Mouse (Mus musculus) heart, embryonic 11.5 days (tissue): ENCODE data around the gene Prickle4. TPM values are rescaled to one million over a fixed set of nuclear protein-coding genes. Genes with fewer than 3 reads are reported as not detected.

Source experiments
- ATAC-seq: fragments of 200-750 bp; cut with Nextera tagmentation; replicated peaks from 2 replicates; pipeline ENCODE4 v1.8.0; 2017; ENCODE audit warnings: moderate library complexity; ENCODE audit not compliant: insufficient number of reproducible peaks, low FRiP score, low TSS enrichment
- H3K27ac ChIP-seq: fragments of 300-500 bp; sonication (generic); 2 replicates; pipeline ENCODE4 v1.5.1; 2014; ENCODE audit warnings: mild to moderate bottlenecking, low read depth, low read length
- H3K27me3 ChIP-seq: fragments of 300-500 bp; sonication (generic); 2 replicates; pipeline ENCODE4 v1.6.1; 2014; ENCODE audit warnings: mild to moderate bottlenecking, low read length, mixed read lengths; ENCODE audit not compliant: control insufficient read depth, insufficient read depth
- H3K36me3 ChIP-seq: fragments of 300-500 bp; sonication (generic); 2 replicates; pipeline ENCODE4 v1.6.1; 2014; ENCODE audit warnings: mild to moderate bottlenecking, low read length, moderate library complexity, mixed read lengths; ENCODE audit not compliant: control insufficient read depth, insufficient read depth
- H3K4me1 ChIP-seq: fragments of 300-500 bp; sonication (generic); 2 replicates; pipeline ENCODE4 v1.6.1; 2014; ENCODE audit warnings: low read length; ENCODE audit not compliant: control insufficient read depth, insufficient read depth
- H3K4me2 ChIP-seq: fragments of 300-500 bp; sonication (generic); 2 replicates; pipeline ENCODE4 v1.6.1; 2014; ENCODE audit warnings: mild to moderate bottlenecking, moderate library complexity
- H3K4me3 ChIP-seq: fragments of 300-500 bp; sonication (generic); 2 replicates; pipeline ENCODE4 v1.5.1; 2014; ENCODE audit warnings: low read depth, low read length
- H3K9ac ChIP-seq: fragments of 300-500 bp; sonication (generic); 2 replicates; pipeline ENCODE4 v1.6.1; 2014; ENCODE audit warnings: mild to moderate bottlenecking, low read depth, low read length, moderate library complexity
- H3K9me3 ChIP-seq: fragments of 300-500 bp; sonication (generic); replicated peaks from 2 replicates; pipeline ENCODE4 v1.6.1; 2016; ENCODE audit warnings: low read length; ENCODE audit not compliant: control insufficient read depth
- WGBS: fragments of 180-500 bp; shearing (Covaris S2); extraction: QIAGEN DNeasy Blood & Tissue Kit; methylation state at CpG from one replicate; pipeline ENCODE4 v1.1.7; 2014; ENCODE audit not compliant: insufficient replicate concordance; 5-methylcytosine and 5-hydroxymethylcytosine counted together
- polyA plus RNA-seq: library from polyadenylated mRNA; unstranded; fragments of >200 nt; fragmentation: Nextera tagmentation; extraction: Ambion mirVana; gene quantifications from 2 replicates; pipeline ENCODE4 v1.2.1, GENCODE M21; 2014

Prickle4 gene
- polyA plus RNA-seq, 1 experiment from 2014 or later, result 0.39 TPM

DNA sequence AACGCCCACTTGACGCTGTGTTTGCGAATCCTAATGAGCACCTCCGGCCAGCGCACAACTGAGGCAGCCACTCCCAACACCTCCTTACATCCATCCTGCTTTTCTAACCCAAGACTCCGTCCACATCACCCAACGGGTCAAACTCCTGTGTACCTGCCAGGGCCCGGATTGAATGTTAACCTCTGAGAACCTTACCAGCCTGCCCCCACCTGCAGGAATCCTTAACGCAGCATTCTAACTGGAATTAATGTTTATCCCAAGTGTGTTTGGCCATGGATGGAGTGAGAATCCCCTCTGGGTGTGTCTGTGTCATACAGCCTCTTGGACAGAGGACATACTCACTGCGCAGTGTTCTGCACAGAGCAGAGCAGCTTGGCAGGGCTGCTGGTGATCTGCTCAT lies 3.6 kb upstream of the Prickle4 start:
- Histone ChIP-seq H3K4me2 (no peak overlapping the region), H3K36me3 (no peaks in the 10 kb centered on the region), H3K27ac (no peak overlapping the region), H3K9me3 (no peaks in the 10 kb centered on the region), H3K4me3 (no peak overlapping the region), H3K4me1 (peaks cover 18% of the 10 kb centered on the region), H3K27me3 (peaks cover 20% of the 10 kb centered on the region), H3K9ac (no peak overlapping the region)
- 84% methylated on average over 10 of the region's 10 CpGs for WGBS
- no peak for ATAC-seq

- ATAC-seq, result no peak; the same call in 1 of the 2 replicates
- no peak overlapping the region for H3K27ac ChIP-seq
These were observed 788 bp upstream of the Prickle4 start for GRCm38 (mm10) chr17:47695337-47695710.

DNA sequence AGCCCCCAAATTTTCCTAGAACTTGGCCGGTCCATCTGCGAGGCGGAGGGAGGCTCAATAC lies 264 bp downstream of the Prickle4 start, which contains the start of gene Gm21981:
TSS of gene Gm21981 (minus strand) at position 14 of the 61 bp plus-strand sequence.
- 0% methylated on average over 3 of the region's 3 CpGs for WGBS
- ATAC-seq, result no peak
- peaks cover 15% of the 10 kb centered on the region for H3K27me3 ChIP-seq
- H3K4me2 ChIP-seq, result peak within 1 kb of the TSS; percentile 83
- peak within 1 kb of the TSS; percentile 42; the same call in 1 of the 2 replicates for H3K27ac ChIP-seq
- H3K36me3 ChIP-seq, result no peaks in the 10 kb centered on the region
- peaks cover 10% of the 10 kb centered on the region; the same call in 1 of the 2 replicates for H3K4me1 ChIP-seq
- H3K9ac ChIP-seq, result peak within 1 kb of the TSS; percentile 87
- peak within 1 kb of the TSS; percentile 83 for H3K4me3 ChIP-seq
- H3K9me3 ChIP-seq, result no peaks in the 10 kb centered on the region

More at GRCm38 (mm10) chr17:47695337-47695710, 788 bp upstream of the Prickle4 start:
- Histone ChIP-seq H3K4me3 (peak overlapping the region; percentile 83), H3K4me1 (peaks cover 10% of the 10 kb centered on the region; the same call in 1 of the 2 replicates), H3K36me3 (no peaks in the 10 kb centered on the region), H3K9ac (peak overlapping the region; percentile 87), H3K27me3 (peaks cover 11% of the 10 kb centered on the region), H3K4me2 (peak overlapping the region; percentile 83), H3K9me3 (no peaks in the 10 kb centered on the region)
- WGBS, result under 1% methylated on average over 20 of the region's 23 CpGs

GRCm38 (mm10) chr17:47693671-47694441 lies 680 bp downstream of the Prickle4 start:
- no peaks in the 10 kb centered on the region for H3K36me3 ChIP-seq
- peak overlapping the region; percentile 83 for H3K4me3 ChIP-seq
- H3K27ac ChIP-seq, result no peak overlapping the region
- no peaks in the 10 kb centered on the region for H3K9me3 ChIP-seq
- peaks cover 12% of the 10 kb centered on the region; the same call in 1 of the 2 replicates for H3K4me1 ChIP-seq
- peaks cover 15% of the 10 kb centered on the region for H3K27me3 ChIP-seq
- peak; percentile 12; the same call in 1 of the 2 replicates for ATAC-seq
- H3K9ac ChIP-seq, result peak overlapping the region; percentile 87
- H3K4me2 ChIP-seq, result peak overlapping the region; percentile 83
- 35% methylated on average over 13 of the region's 13 CpGs for WGBS

- no peak for ATAC-seq
- H3K27me3 ChIP-seq, result peaks cover 15% of the 10 kb centered on the region
- WGBS, result 86% methylated on average over 3 of the region's 3 CpGs
These were observed 2.9 kb downstream of the Prickle4 start for GRCm38 (mm10) chr17:47691650-47692049.

GRCm38 (mm10) chr17:47689894-47690293 lies 4.6 kb downstream of the Prickle4 start:
- WGBS, result 76% methylated on average over 7 of the region's 8 CpGs
- Histone ChIP-seq H3K4me1 (peaks cover 15% of the 10 kb centered on the region), H3K4me3 (peak overlapping the region; percentile 15; the same call in 1 of the 2 replicates), H3K27ac (no peak overlapping the region), H3K4me2 (peak overlapping the region; percentile 100), H3K9me3 (no peaks in the 10 kb centered on the region), H3K36me3 (no peaks in the 10 kb centered on the region), H3K27me3 (peaks cover 10% of the 10 kb centered on the region), H3K9ac (no peak overlapping the region)
- no peak for ATAC-seq

More at GRCm38 (mm10) chr17:47691650-47692049, 2.9 kb downstream of the Prickle4 start:
- Histone ChIP-seq H3K4me3 (no peak overlapping the region), H3K4me2 (no peak overlapping the region), H3K9me3 (no peaks in the 10 kb centered on the region), H3K36me3 (no peaks in the 10 kb centered on the region), H3K27ac (no peak overlapping the region), H3K9ac (no peak overlapping the region), H3K4me1 (peaks cover 18% of the 10 kb centered on the region)

DNA sequence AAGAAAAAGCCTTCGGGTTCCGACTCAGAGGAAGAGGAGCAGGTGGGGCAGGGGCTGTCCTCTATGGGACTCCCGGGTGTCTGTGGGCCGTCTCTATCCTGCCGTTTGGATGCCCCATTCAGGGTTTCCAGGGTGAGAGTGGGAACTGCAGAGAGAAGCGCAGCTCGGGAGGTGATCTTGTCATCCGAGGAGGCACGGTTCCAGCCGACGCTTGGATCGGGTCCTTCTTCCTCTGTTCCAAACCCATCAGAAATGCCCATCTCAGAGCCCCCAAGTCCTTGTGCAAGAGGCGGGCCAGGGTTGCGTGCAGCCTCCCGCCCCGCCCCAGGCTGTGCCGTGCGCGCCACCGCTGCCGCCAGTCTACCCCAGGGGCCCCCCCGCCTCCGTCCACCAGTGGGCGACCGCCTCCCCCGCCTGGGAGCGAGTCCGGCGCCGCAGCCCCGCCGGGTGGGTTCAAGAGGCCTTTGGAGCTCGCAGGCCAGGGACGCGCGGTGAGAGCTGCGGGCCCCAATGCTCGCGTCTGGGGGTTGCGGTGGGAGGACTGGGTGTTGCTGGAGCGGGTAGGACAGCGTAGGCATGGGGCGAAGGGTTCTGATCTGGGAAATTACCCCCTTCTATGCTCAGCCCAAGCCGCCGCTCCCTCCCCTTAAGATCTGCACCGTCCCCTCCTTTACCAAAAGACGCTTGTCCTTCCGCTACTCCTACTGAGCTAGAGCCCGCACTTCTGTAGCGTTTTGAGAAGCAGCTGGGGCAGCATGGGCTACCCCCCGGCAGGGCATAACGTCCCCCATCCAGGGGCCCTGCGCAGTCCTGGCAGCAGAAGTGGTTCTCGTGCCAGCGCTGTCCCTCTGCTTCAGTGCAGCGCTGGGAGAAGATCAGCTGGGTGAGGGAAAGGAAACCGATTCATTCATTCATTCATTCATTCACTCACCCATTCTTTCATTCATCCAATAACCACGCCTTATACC lies 5.6 kb downstream of the Prickle4 start, which contains the start of gene Frs3:
TSS of gene Frs3 (plus strand) at position 423 of the 968 bp plus-strand sequence.
- WGBS, result 1% methylated on average over 57 of the region's 58 CpGs
- Histone ChIP-seq H3K9me3 (no peaks in the 10 kb centered on the region), H3K27me3 (peaks cover 10% of the 10 kb centered on the region), H3K4me3 (peak within 1 kb of the TSS; percentile 87), H3K27ac (peak within 1 kb of the TSS; percentile 83), H3K36me3 (no peaks in the 10 kb centered on the region), H3K4me2 (peak within 1 kb of the TSS; percentile 100), H3K9ac (peak within 1 kb of the TSS; percentile 85), H3K4me1 (peaks cover 11% of the 10 kb centered on the region)
- ATAC-seq, result peak; percentile 68

DNA sequence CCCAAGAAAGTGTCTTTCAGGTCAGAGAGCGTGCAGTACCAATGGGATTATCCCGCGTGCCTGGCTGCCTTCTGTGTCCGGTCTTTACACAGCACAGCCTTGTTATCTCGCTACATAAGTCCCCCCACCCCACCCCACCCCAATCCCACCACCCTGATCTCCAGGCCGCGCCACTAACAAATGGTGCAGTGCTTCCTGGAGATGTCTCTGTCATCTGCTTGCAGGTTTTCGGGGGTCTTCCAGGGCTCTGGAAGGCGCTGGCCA lies 6.3 kb downstream of the Prickle4 start, which contains the start of gene Tomm6:
TSS of gene Tomm6 (minus strand) at position 43 of the 264 bp plus-strand sequence.
- H3K9me3 ChIP-seq, result no peaks in the 10 kb centered on the region
- peaks cover 8% of the 10 kb centered on the region; the same call in 1 of the 2 replicates for H3K4me1 ChIP-seq
- peak within 1 kb of the TSS; percentile 83 for H3K27ac ChIP-seq
- peak within 1 kb of the TSS; percentile 87 for H3K4me3 ChIP-seq
- 0% methylated on average over 9 of the region's 9 CpGs for WGBS
- H3K9ac ChIP-seq, result peak within 1 kb of the TSS; percentile 85
- H3K36me3 ChIP-seq, result no peaks in the 10 kb centered on the region; the same call in 1 of the 2 replicates
- H3K27me3 ChIP-seq, result peaks cover 8% of the 10 kb centered on the region
- ATAC-seq, result no peak
- peak within 1 kb of the TSS; percentile 100 for H3K4me2 ChIP-seq
